Mouse (Mus musculus) kidney, postnatal 10 days (tissue): ENCODE results near the gene Sgcd.

Experiments
- DNase-seq: peaks from one replicate; pipeline ENCODE4 v3.0.0; 2021; ENCODE audit warnings: mixed read lengths

Gene Sgcd

GRCm38 (mm10) chr11:47264267-47264984 lies 724.3 kb downstream of the Sgcd start:
- no peak for DNase-seq

DNA sequence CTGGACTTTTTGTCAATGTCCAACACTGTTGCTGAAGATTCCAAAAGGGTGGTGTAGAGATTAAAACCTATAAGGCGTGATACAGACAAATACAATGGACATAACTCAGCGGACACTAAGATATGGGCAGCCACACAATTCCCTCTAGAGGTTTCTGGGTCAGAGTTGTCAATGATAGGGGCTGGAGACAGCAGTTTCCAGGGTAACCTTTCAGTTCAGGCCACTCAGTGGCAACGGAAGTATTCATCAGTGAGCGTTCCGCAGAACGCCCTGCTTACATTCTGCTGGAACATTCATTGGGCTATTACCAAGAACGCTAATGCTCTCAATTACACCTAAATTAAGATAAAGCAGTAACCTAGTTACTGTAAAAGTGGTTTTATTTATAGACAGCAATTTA lies 738.5 kb downstream of the Sgcd start:
- no peak for DNase-seq

DNA sequence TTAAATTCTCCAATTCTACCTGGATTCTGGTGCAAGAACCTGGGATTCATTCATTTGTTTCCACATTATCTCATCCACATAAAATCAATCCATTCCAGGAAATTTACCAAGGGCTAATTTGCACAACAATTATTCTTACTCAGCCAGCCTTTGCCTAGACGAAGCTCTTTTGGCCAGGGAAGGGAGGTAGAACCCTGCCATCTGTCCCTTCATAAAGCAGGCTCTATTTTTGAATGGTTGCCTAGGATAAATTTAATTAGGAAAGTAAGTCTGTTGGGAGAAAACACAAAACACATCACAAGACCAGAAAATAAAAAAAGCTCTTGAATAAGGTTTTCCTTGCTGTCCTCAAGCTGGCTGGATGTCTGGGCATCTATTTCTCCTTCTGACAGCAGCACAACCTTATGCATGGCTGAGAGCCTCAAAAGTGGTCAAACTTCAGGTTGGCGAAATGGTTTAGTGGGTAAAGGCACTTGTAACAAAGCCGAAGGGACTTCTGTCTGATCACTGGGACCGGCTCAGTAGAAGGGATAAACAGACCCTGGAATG lies 740.4 kb downstream of the Sgcd start:
- no peak for DNase-seq

GRCm38 (mm10) chr11:47247703-47248344 lies 740.9 kb downstream of the Sgcd start:
- DNase-seq: no peak

GRCm38 (mm10) chr11:47242401-47242800 lies 746.4 kb downstream of the Sgcd start:
- no peak for DNase-seq

- no peak for DNase-seq
These were observed 760.5 kb downstream of the Sgcd start for GRCm38 (mm10) chr11:47228222-47228621.

DNA sequence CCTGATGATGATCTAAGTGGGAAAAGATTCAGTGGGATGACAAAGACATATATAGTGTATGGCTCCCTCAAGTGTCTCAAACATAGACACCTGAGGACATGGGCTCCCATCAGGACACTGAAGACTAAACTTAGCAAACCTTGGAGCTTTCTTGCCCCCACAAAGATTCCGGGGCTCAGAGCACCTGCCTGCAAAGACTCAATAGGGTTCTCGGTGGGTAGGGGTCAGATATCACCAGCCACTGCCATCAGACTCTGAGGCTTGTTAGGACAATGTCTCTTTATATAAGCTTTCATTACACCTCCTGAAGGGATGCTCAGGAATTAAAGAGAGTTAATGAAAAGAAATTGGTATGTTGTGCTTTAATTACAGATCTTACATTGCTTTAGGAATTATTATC lies 764.6 kb downstream of the Sgcd start:
- no peak for DNase-seq

GRCm38 (mm10) chr11:47211531-47211930 lies 777.2 kb downstream of the Sgcd start:
- DNase-seq: no peak

GRCm38 (mm10) chr11:47206461-47206860 lies 782.3 kb downstream of the Sgcd start:
- no peak for DNase-seq

DNA sequence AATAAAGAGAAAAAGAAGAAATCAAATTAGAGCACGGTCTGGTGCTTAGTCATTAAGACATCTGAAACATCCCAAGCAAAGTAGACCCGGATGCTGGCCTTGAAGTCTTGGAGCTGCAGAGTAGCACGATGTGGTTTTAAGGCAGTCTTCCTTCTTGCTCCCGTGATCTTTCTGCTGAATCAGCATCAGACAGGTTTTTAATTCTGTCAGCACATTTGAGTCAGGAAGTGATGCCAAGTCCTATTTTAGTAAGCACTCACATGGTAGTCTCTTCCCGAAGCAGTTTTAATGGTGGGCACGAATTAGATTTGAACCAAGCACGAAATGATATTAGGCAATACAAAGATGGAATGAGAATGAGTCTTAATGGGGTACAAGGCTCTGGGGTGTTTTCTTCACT lies 789.7 kb downstream of the Sgcd start:
- DNase-seq: no peak

GRCm38 (mm10) chr11:47188556-47188955 lies 800.2 kb downstream of the Sgcd start:
- no peak for DNase-seq

DNA sequence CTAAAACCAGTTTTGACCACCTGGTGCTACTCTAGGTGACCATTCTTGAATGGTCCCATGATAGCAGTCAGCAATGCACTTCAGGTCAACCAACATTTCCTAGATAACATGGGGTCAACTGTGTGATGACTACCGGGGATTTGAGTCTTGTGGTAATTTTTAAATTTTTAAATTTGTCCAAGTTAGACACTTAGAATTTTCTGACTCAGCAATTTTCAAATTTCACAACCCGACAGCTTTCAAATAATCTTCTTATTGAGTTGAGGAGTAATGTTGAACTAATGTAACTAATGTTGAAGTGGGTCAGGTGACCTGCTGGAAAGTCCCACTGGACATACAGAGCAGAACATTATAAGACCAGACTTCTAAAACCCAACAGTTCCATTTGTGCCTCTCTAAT lies 813.8 kb downstream of the Sgcd start:
- DNase-seq: no peak

DNA sequence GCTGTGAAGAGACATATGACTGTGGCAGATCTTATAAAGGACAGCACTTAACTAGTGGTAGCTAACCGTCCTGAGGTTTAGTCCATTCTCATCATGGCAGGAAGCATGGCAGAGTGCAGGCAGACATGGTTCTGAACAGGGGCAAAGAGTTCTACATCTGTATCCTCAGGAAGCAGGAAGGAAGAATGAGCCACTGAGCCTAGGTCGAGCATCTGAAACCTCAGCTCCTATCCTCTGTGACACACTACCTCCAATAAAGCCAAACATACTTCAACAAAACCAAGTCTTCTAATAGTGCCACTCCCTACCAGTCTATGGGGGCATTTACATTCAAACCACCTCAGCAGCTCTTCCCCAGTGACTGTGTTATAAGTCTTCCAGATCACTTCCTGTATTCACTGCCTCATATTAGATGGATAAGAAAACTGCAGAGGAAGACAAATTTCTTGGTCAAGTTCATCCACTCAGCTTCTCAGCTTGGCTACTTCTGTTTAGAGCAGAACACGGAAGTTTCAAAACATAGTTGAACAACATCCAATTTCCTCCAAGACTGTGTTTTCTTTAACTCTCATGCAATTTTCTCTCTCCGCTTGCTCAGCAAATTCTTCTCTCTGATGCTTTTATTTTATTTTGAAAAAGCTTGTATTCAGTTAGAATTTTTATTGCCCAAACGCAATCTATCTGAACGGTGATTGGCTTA lies 817.7 kb downstream of the Sgcd start:
- DNase-seq: no peak

DNA sequence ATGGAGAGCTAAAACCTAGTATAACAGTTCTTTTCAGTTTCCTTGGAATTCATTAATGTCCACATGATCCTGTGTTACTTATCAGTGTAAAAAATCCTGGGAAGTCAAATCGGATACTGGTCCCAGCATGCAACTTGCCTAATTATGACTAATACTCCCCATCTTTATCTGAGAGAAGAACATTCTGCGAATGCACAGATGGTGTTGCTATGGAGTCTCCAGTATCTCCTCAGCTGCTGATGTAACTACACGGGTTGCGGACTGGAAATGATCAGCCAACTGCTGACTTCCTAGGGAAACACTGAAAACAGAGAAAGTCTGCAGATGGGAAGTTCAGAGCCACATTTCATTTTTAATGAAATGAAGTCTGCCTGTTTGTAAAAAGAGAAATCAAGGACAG lies 821.4 kb downstream of the Sgcd start:
- no peak for DNase-seq

GRCm38 (mm10) chr11:47158089-47158488 lies 830.7 kb downstream of the Sgcd start:
- no peak for DNase-seq

- DNase-seq: peak; percentile 37
These were observed 831.8 kb downstream of the Sgcd start for GRCm38 (mm10) chr11:47156730-47157693.

- peak; percentile 46 for DNase-seq
These were observed 833.8 kb downstream of the Sgcd start for GRCm38 (mm10) chr11:47154837-47155430.

DNA sequence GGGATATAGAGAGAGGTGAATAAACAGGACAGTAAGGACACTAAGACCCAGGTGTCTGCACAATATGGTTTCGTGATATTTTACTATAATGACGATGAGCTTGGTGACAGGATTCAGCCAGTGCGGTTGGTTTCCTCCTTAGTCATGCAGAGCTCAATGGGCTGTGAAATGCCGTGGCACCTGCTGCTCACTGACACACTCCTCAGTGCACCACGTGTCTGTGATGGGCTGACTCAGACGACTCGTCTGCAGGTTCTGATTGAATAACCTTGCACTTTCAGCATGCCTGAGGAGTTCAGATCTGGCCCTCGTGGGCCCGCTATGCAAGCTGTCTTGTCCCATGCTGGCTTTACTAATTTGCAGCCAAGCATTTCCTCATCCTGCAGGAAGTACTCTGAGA lies 839.2 kb downstream of the Sgcd start:
- peak; percentile 17 for DNase-seq

- DNase-seq: no peak
These were observed 848.9 kb downstream of the Sgcd start for GRCm38 (mm10) chr11:47139867-47140266.

GRCm38 (mm10) chr11:47139271-47139670 lies 849.5 kb downstream of the Sgcd start:
- DNase-seq: no peak

DNA sequence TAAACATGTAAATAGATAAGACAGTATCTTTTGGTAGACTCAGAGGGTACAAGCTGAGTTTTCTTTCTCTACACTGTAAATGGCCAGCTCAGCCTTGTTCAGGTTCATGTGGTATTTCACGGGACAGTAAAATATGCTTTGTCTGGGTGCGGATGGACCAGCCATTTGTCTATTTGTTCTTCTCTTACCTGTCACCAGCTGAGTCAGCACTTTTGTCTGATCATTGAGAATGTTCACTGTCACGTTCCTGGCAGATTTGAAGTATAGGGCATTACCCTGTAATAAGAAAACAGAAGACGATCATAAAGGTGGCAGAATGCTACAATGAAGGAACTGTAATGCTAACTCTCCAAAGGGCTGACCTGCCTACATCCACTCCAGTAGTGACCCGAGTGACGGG lies 856.4 kb downstream of the Sgcd start:
- no peak for DNase-seq

GRCm38 (mm10) chr11:47130432-47130831 lies 858.3 kb downstream of the Sgcd start:
- no peak for DNase-seq
